Mouse (Mus musculus): ENCODE data around the gene Snai3. TPM values are rescaled to one million over a fixed set of nuclear protein-coding genes. Genes with fewer than 3 reads are reported as not detected.

Snai3 gene
- polyA plus RNA-seq, 1 experiment from 2014 or later = not detected

DNA sequence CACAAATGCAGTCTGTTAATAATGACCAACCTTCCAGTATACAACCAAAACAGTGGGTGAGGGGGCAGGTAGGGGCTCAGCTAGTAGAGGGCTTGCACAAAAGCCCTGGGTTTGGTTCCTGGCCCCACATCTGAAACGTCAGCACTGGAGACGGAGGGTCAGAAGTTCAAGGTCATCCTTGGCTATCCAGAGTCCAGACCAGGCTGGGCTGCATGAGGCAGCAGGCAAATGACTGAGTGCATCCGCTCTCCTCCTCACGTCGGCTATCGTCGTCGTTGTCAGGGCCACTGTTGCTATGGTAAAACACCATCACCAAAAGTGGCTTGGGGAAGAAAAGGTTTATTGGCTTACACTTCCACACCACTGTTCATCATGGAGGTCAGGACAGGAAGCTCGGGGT lies 46.2 kb downstream of the Snai3 start:
- H3K36me3 ChIP-seq (ENCODE audit: control insufficient read depth, insufficient read depth, low read length) = peaks cover 97% of the 10 kb centered on the region
- H3K4me3 ChIP-seq (ENCODE audit: low read depth, low read length) = no peak overlapping the region
- H3K4me2 ChIP-seq (ENCODE audit: low read length) = no peak overlapping the region
- H3K27me3 ChIP-seq (replicated peaks; ENCODE audit: control insufficient read depth, insufficient read depth, low read length) = no peaks in the 10 kb centered on the region
- ATAC-seq (no peak), DNase-seq (ENCODE audit: low spot score) (no peak)
- H3K9ac ChIP-seq (ENCODE audit: low read length) = no peak overlapping the region
- H3K9me3 ChIP-seq (replicated peaks; ENCODE audit: control insufficient read depth, low read length) = no peaks in the 10 kb centered on the region
- H3K27ac ChIP-seq (ENCODE audit: low read depth, low read length) = no peak overlapping the region
- H3K4me1 ChIP-seq (ENCODE audit: control insufficient read depth, insufficient read depth, low read length) = no peaks in the 10 kb centered on the region
- WGBS = 89% methylated on average over 9 of the region's 9 CpGs

GRCm38 (mm10) chr8:122407678-122408077 lies 52.9 kb downstream of the Snai3 start:
- H3K4me3 ChIP-seq (ENCODE audit: low read depth, low read length) = no peak overlapping the region
- H3K9me3 ChIP-seq (replicated peaks; ENCODE audit: control insufficient read depth, low read length) = no peaks in the 10 kb centered on the region
- no peak overlapping the region for H3K9ac ChIP-seq (ENCODE audit: low read length)
- H3K4me1 ChIP-seq (ENCODE audit: control insufficient read depth, insufficient read depth, low read length) = no peaks in the 10 kb centered on the region
- 94% methylated on average over 7 of the region's 7 CpGs for WGBS
- no peak for ATAC-seq
- H3K4me2 ChIP-seq (ENCODE audit: low read length) = no peak overlapping the region
- no peak overlapping the region for H3K27ac ChIP-seq (ENCODE audit: low read depth, low read length)
- no peak for DNase-seq (ENCODE audit: low spot score)
- H3K27me3 ChIP-seq (replicated peaks; ENCODE audit: control insufficient read depth, insufficient read depth, low read length) = no peaks in the 10 kb centered on the region
- H3K36me3 ChIP-seq (ENCODE audit: control insufficient read depth, insufficient read depth, low read length) = peaks cover 99% of the 10 kb centered on the region

DNA sequence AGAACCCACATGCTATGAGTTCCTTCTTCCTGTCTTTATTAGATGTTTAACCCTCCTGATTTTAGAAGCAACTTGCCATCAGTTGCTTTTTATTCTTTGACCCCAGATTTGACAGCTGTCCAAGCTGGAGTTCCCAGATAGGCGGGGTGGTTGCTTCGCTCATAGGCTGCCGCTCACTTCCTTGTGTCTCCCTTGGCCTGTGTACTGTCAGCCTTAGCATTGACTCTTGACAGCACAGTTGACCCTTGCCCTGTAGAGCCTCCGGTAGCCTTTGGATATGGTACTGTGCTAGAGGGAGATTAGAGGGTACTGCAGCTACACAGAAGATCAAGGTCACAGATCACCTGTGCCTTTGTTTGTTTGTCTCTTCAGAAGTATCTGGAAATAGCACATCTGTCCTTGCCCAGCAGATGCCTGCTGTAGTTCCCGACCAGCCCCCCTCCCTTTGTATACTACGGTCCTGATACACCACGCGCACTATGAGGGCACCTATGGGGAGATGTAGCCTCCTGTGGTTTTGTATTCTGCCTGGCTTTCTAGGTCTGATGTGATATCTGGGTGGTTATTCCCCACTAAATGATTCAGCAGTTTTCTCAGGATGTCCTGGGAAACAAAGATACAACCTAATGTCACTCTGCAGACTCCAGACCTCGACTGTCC lies 55.3 kb downstream of the Snai3 start:
- ATAC-seq (no peak), DNase-seq (ENCODE audit: low spot score) (no peak)
- no peak overlapping the region for H3K9ac ChIP-seq (ENCODE audit: low read length)
- WGBS = 95% methylated on average over 9 of the region's 9 CpGs
- no peaks in the 10 kb centered on the region for H3K9me3 ChIP-seq (replicated peaks; ENCODE audit: control insufficient read depth, low read length)
- H3K36me3 ChIP-seq (ENCODE audit: control insufficient read depth, insufficient read depth, low read length) = peaks cover 99% of the 10 kb centered on the region
- no peak overlapping the region for H3K4me2 ChIP-seq (ENCODE audit: low read length)
- no peak overlapping the region for H3K27ac ChIP-seq (ENCODE audit: low read depth, low read length)
- H3K27me3 ChIP-seq (replicated peaks; ENCODE audit: control insufficient read depth, insufficient read depth, low read length) = no peaks in the 10 kb centered on the region
- H3K4me1 ChIP-seq (ENCODE audit: control insufficient read depth, insufficient read depth, low read length) = no peaks in the 10 kb centered on the region
- H3K4me3 ChIP-seq (ENCODE audit: low read depth, low read length) = no peak overlapping the region

Small RNA genes lying within 50 kb of the gene (microRNA-seq; reads per million reads assigned to microRNA genes)
- not detected for gene Gm24366

Other genes starting within 250 kb of the Snai3 start
- gene Zfpm1, start 178.6 kb downstream of the Snai3 start, polyA plus RNA-seq (2014; fragmentation: Nextera tagmentation; extraction: Ambion mirVana) = 0.41 and 0.47 TPM in 2 replicates
- not detected in 2 replicates for gene Trhr2, start 100.0 kb downstream of the Snai3 start, polyA plus RNA-seq (2014; fragmentation: Nextera tagmentation; extraction: Ambion mirVana)
- 24.8 and 26.9 TPM in 2 replicates for gene Zc3h18, start 84.1 kb downstream of the Snai3 start, polyA plus RNA-seq (2014; fragmentation: Nextera tagmentation; extraction: Ambion mirVana)
- gene Il17c, start 38.7 kb downstream of the Snai3 start, polyA plus RNA-seq (2014; fragmentation: Nextera tagmentation; extraction: Ambion mirVana) = not detected in 2 replicates
- 33.5 and 39.3 TPM in 2 replicates for gene Cyba, start 27.8 kb downstream of the Snai3 start, polyA plus RNA-seq (2014; fragmentation: Nextera tagmentation; extraction: Ambion mirVana)
- gene Mvd, start 17.3 kb downstream of the Snai3 start, polyA plus RNA-seq (2014; fragmentation: Nextera tagmentation; extraction: Ambion mirVana) = 41.8 and 51.9 TPM in 2 replicates
- gene Rnf166, start 15.3 kb upstream of the Snai3 start, polyA plus RNA-seq (2014; fragmentation: Nextera tagmentation; extraction: Ambion mirVana) = 28.8 and 32.2 TPM in 2 replicates
- gene Ctu2, start 15.4 kb upstream of the Snai3 start, polyA plus RNA-seq (2014; fragmentation: Nextera tagmentation; extraction: Ambion mirVana) = 81.3 and 88.4 TPM in 2 replicates
- gene Piezo1, start 90.6 kb upstream of the Snai3 start, polyA plus RNA-seq (2014; fragmentation: Nextera tagmentation; extraction: Ambion mirVana) = 1.2 and 1.6 TPM in 2 replicates
- 12.8 and 13.4 TPM in 2 replicates for gene Cdt1, start 107.3 kb upstream of the Snai3 start, polyA plus RNA-seq (2014; fragmentation: Nextera tagmentation; extraction: Ambion mirVana)
- 200 and 247 TPM in 2 replicates for gene Aprt, start 116.2 kb upstream of the Snai3 start, polyA plus RNA-seq (2014; fragmentation: Nextera tagmentation; extraction: Ambion mirVana)
- 3.5 and 4.3 TPM in 2 replicates for gene Galns, start 150.7 kb upstream of the Snai3 start, polyA plus RNA-seq (2014; fragmentation: Nextera tagmentation; extraction: Ambion mirVana)
- 111 and 150 TPM in 2 replicates for gene Trappc2l, start 150.9 kb upstream of the Snai3 start, polyA plus RNA-seq (2014; fragmentation: Nextera tagmentation; extraction: Ambion mirVana)
- not detected in 2 replicates for gene Pabpn1l, start 162.0 kb upstream of the Snai3 start, polyA plus RNA-seq (2014; fragmentation: Nextera tagmentation; extraction: Ambion mirVana)
- 10.4 and 11.5 TPM in 2 replicates for gene Cbfa2t3, start 238.4 kb upstream of the Snai3 start, polyA plus RNA-seq (2014; fragmentation: Nextera tagmentation; extraction: Ambion mirVana)

Measured in forebrain, embryonic 14.5 days (tissue).